Mouse (Mus musculus): ENCODE measurements around the gene Hoxd8. TPM values are rescaled to one million over a fixed set of nuclear protein-coding genes. Genes with fewer than 3 reads are reported as not detected.

The Hoxd8 gene
- polyA plus RNA-seq, 1 experiment from 2014 or later, result 0.61 TPM

DNA sequence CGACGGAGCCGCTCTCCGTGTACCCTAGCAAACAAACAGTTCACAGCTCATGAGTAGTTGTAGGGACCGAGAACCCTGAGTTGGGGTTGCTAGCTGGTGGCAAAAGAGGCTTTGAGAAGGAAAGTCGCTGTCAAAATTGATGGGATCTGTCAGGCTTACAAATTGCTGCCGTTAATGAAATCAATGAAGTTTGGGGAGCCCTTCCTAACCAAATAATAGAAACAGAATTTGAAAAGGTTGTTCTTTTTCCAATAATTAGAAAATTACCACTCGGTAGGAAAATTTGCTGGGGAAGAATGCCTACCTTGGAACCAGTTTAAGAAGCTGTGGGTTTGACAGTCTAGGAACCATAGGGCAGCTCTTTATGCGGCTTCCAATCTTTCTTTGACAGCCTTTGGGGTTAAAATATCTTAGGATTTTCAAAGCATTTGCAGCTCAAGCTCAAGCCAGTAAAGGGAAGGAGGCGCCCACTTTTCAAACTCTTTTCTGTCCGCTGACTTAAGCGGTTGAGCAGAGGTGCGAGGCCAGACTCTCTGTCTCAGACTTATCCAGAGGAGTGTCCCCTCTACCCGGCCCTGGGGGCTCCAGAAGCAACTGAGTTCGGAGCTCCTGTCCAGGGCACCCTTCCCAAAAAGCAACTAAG, 46.3 kb upstream of the Hoxd8 start:
- H3K9ac ChIP-seq (ENCODE audit: low read length), result no peak overlapping the region
- H3K27me3 ChIP-seq (ENCODE audit: control insufficient read depth, insufficient read depth, low read length), result peaks cover 92% of the 10 kb centered on the region
- H3K4me3 ChIP-seq (ENCODE audit: control insufficient read depth in 1 of 2, insufficient read depth in 1 of 2, low read depth in 1 of 2, low read length in 2 of 2), result no peak overlapping the region
- ATAC-seq (ENCODE audit: insufficient number of reproducible peaks, insufficient read depth, low FRiP score, low read depth), result no peak
- H3K4me2 ChIP-seq (ENCODE audit: low read length), result peak overlapping the region; percentile 27
- no peaks in the 10 kb centered on the region for H3K36me3 ChIP-seq (ENCODE audit: control insufficient read depth, insufficient read depth, low read length)
- H3K9me3 ChIP-seq (ENCODE audit: control insufficient read depth, low read length), result no peaks in the 10 kb centered on the region
- H3K27ac ChIP-seq (replicated peaks in 1 of 2; ENCODE audit: control insufficient read depth in 1 of 2, insufficient read depth in 1 of 2, low read depth in 2 of 2, low read length in 2 of 2), result no peak overlapping the region
- WGBS, result under 1% methylated on average over 15 of the region's 15 CpGs
- peaks cover 0 to 10% of the 10 kb centered on the region in 2 experiments; a peak in 1 of 4 replicates for H3K4me1 ChIP-seq (ENCODE audit: control insufficient read depth in 2 of 2, insufficient read depth in 2 of 2, low read length in 2 of 2)

DNA sequence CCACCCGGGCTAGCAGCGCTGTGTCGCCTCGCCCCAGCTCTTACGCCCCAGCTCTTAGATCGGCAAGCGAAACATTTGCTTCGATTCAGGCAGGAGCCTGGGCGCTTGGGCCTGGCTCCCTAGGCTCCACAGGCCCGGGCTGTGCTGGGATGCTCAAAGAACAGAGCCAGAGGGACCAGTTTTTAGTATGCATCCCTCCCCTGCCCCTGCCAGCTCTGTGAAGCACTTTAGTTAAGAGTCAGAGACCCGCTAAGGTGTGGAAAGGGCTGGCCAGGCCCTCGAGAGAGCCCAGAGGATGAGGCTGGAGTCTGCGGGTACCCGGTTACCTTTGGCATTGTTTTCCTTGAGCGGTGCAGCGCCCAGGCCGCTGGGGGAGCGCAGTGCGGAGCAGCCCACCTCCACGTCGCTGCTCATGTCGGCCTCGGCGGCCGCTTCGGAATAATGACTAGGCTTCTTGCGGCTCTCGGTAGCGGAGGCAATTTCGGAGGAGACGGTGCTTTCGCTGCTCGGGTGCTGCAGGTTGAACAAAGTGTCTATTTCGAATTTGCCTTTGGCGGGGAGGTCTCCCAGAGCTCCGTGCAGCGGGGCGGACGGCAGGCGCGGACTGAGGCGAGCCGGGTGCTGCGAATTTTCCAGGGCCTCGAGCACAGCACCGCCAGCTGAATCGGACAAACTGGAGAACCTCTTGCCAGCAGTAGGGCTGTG, 45.6 kb upstream of the Hoxd8 start:
- H3K9ac ChIP-seq (ENCODE audit: low read length), result no peak overlapping the region

DNA sequence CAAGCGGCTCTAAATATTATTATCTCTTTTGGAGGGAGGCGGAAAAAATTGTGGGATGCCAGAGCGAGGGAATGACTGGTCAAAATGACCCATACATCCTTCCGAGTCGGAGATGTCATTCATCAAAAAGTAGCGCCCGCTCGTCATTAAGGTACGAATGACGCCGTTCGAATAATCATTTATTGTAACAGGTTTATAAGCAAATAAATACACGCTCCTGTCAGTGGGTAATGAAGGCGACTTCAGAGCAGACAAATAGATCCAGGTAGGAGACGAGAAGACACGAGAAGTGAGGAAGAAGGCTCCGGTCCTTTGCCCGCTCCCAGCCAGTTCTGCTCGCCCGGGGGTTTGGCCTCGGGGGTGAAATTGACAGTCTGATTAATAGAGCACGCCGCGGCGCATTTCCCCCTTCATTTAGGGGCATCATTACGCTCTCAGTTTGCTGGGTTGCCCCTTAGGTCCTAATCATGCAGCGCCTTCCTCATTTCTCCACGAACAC, 44.9 kb upstream of the Hoxd8 start, which contains the start of gene Evx2:
Gene Evx2, minus strand, starts transcription at position 51 of the 499 bp plus-strand sequence.
- no peak within 1 kb of the TSS for H3K4me2 ChIP-seq (ENCODE audit: low read length)
- H3K27me3 ChIP-seq (ENCODE audit: control insufficient read depth, insufficient read depth, low read length), result peaks cover 96% of the 10 kb centered on the region
- no peak for ATAC-seq (ENCODE audit: insufficient number of reproducible peaks, insufficient read depth, low FRiP score, low read depth)
- H3K9me3 ChIP-seq (ENCODE audit: control insufficient read depth, low read length), result no peaks in the 10 kb centered on the region
- H3K36me3 ChIP-seq (ENCODE audit: control insufficient read depth, insufficient read depth, low read length), result no peaks in the 10 kb centered on the region
- no peak within 1 kb of the TSS; a peak in 1 of 4 replicates for H3K4me3 ChIP-seq (ENCODE audit: control insufficient read depth in 1 of 2, insufficient read depth in 1 of 2, low read depth in 1 of 2, low read length in 2 of 2)
- H3K9ac ChIP-seq (ENCODE audit: low read length), result no peak within 1 kb of the TSS
- WGBS, result 3% methylated on average over 28 of the region's 28 CpGs
- no peak within 1 kb of the TSS for H3K27ac ChIP-seq (replicated peaks in 1 of 2; ENCODE audit: control insufficient read depth in 1 of 2, insufficient read depth in 1 of 2, low read depth in 2 of 2, low read length in 2 of 2)
- H3K4me1 ChIP-seq (ENCODE audit: control insufficient read depth in 2 of 2, insufficient read depth in 2 of 2, low read length in 2 of 2), result peaks cover 0 to 10% of the 10 kb centered on the region in 2 experiments; a peak in 1 of 4 replicates

More for the DNA sequence above, 45.6 kb upstream of the Hoxd8 start:
- H3K27ac ChIP-seq (replicated peaks in 1 of 2; ENCODE audit: control insufficient read depth in 1 of 2, insufficient read depth in 1 of 2, low read depth in 2 of 2, low read length in 2 of 2), result no peak overlapping the region
- H3K27me3 ChIP-seq (ENCODE audit: control insufficient read depth, insufficient read depth, low read length), result peaks cover 96% of the 10 kb centered on the region
- no peaks in the 10 kb centered on the region for H3K36me3 ChIP-seq (ENCODE audit: control insufficient read depth, insufficient read depth, low read length)
- H3K4me2 ChIP-seq (ENCODE audit: low read length), result no peak overlapping the region
- no peaks in the 10 kb centered on the region for H3K9me3 ChIP-seq (ENCODE audit: control insufficient read depth, low read length)
- peaks cover 0 to 10% of the 10 kb centered on the region in 2 experiments; a peak in 1 of 4 replicates for H3K4me1 ChIP-seq (ENCODE audit: control insufficient read depth in 2 of 2, insufficient read depth in 2 of 2, low read length in 2 of 2)
- whole genome bisulfite sequencing, result under 1% methylated on average over 47 of the region's 47 CpGs
- H3K4me3 ChIP-seq (ENCODE audit: control insufficient read depth in 1 of 2, insufficient read depth in 1 of 2, low read depth in 1 of 2, low read length in 2 of 2), result no peak overlapping the region; a peak in 1 of 4 replicates
- no peak for ATAC-seq (ENCODE audit: insufficient number of reproducible peaks, insufficient read depth, low FRiP score, low read depth)

DNA sequence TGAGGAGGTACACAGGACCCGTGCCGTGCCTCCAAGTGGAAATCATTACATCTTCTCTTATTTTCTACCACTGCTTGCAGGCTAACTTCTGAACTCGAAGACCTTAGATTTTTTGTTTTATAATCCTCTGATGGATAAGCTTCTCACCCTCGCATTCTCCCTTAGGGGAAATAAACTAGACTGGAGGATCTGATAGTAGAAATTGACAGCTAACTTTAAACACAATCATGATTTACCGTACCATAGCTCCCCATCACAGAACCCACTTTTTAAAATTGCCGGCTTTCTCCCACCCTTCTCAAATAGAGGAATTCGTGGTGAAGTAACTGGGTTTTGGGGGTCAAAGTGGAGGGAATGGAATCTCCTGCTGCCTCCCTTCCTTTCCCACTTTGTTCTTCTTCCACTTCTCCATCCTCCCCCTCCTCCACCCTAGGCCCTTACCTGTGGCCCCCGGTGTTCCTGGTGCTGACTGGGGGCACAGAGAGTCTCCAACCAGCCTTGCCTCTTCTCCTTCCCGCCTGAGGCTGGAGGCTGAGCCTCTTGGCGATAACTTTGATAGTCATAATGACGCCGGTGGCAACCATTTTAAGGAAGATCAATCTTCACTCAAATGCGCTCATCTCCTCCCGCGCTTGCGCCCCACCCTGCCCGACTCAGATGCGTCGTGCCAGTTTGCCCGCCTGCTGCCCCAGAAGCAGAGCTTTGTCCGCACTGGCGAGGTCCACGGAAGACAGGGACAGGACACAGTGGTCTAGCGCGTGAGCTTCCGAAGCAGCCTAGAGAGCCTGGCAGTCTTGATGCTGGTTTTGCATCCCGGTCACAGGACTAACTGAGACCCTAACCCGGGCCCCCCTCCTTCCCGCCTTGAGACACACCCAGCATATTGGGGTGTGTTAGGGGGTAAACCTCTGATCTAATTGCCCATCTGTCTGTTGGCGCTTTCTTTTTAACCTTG, 43.7 kb upstream of the Hoxd8 start:
- Histone ChIP-seq H3K4me3 (ENCODE audit: control insufficient read depth in 1 of 2, insufficient read depth in 1 of 2, low read depth in 1 of 2, low read length in 2 of 2) (no peak overlapping the region; a peak in 1 of 4 replicates), H3K9me3 (ENCODE audit: control insufficient read depth, low read length) (no peaks in the 10 kb centered on the region), H3K4me2 (ENCODE audit: low read length) (no peak overlapping the region), H3K36me3 (ENCODE audit: control insufficient read depth, insufficient read depth, low read length) (no peaks in the 10 kb centered on the region), H3K9ac (ENCODE audit: low read length) (no peak overlapping the region), H3K4me1 (ENCODE audit: control insufficient read depth in 2 of 2, insufficient read depth in 2 of 2, low read length in 2 of 2) (peaks cover 0 to 7% of the 10 kb centered on the region in 2 experiments; a peak in 1 of 4 replicates), H3K27ac (replicated peaks in 1 of 2; ENCODE audit: control insufficient read depth in 1 of 2, insufficient read depth in 1 of 2, low read depth in 2 of 2, low read length in 2 of 2) (no peak overlapping the region), H3K27me3 (ENCODE audit: control insufficient read depth, insufficient read depth, low read length) (peaks cover 95% of the 10 kb centered on the region)
- ATAC-seq (ENCODE audit: insufficient number of reproducible peaks, insufficient read depth, low FRiP score, low read depth), result no peak
- 3% methylated on average over 30 of the region's 30 CpGs for WGBS

DNA sequence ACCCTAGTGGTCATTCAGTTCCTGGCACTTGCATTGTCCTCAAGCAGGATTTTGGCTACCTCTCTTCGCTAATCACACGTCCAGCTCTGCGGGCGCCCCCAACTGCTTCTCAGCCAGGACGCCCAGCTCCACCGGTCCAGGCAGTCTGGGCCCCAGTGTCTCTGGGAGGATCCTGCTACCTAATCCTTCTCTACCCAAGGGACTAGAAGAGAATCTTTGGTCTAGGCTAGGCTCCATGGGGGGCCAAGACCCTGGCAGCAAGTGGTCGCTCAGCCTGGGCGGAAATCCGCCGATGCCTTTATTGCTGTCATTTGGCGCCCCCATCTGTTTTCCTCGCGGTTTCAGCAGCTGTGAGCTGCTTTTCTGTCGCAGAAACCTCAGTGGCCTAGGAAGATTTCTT, 42.7 kb upstream of the Hoxd8 start:
- Histone ChIP-seq H3K27me3 (ENCODE audit: control insufficient read depth, insufficient read depth, low read length) (peaks cover 95% of the 10 kb centered on the region), H3K4me1 (ENCODE audit: control insufficient read depth in 2 of 2, insufficient read depth in 2 of 2, low read length in 2 of 2) (peaks cover 0 to 4% of the 10 kb centered on the region in 2 experiments; a peak in 1 of 4 replicates), H3K4me2 (ENCODE audit: low read length) (peak overlapping the region; percentile 49), H3K9me3 (ENCODE audit: control insufficient read depth, low read length) (no peaks in the 10 kb centered on the region), H3K4me3 (ENCODE audit: control insufficient read depth in 1 of 2, insufficient read depth in 1 of 2, low read depth in 1 of 2, low read length in 2 of 2) (peak overlapping the region; percentile 18 to 29; a peak in 3 of 4 replicates), H3K27ac (replicated peaks in 1 of 2; ENCODE audit: control insufficient read depth in 1 of 2, insufficient read depth in 1 of 2, low read depth in 2 of 2, low read length in 2 of 2) (no peak overlapping the region), H3K9ac (ENCODE audit: low read length) (no peak overlapping the region), H3K36me3 (ENCODE audit: control insufficient read depth, insufficient read depth, low read length) (no peaks in the 10 kb centered on the region)
- no peak for ATAC-seq (ENCODE audit: insufficient number of reproducible peaks, insufficient read depth, low FRiP score, low read depth)
- 2% methylated on average over 14 of the region's 14 CpGs for WGBS

DNA sequence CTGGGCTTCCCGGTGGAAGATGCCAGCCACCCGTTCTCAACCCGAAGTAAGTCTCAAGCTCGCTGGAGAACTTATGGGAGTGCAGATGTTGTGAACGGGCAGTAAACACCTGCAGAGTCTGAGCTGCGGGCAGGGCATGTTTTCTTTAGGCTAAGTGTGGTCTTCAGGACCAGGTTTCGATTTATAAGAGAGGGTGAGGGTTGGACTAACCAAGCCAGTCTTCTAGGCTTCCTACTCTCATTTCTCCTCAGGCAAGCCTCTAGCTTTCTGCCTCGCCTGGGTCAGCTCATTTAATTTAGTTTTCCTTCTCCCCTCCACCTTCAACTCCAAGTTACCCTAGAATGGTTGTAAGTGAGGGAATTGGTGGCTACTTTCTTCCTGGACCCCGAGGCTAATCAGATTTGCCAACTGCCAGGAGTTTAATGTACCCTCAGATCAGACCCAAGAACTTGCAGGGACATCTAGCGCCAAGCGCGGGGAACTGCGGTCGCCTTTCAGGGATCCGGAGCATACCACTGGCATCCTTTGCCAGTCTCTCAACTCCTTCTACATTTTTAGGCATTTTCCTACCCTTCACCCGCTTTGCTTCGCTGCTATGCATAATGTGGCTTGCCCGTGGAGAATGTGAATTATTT, 41.0 kb upstream of the Hoxd8 start:
- H3K9ac ChIP-seq (ENCODE audit: low read length), result no peak overlapping the region

More for the DNA sequence above, 41.0 kb upstream of the Hoxd8 start:
- Histone ChIP-seq H3K27me3 (ENCODE audit: control insufficient read depth, insufficient read depth, low read length) (peaks cover 98% of the 10 kb centered on the region), H3K27ac (replicated peaks in 1 of 2; ENCODE audit: control insufficient read depth in 1 of 2, insufficient read depth in 1 of 2, low read depth in 2 of 2, low read length in 2 of 2) (no peak overlapping the region), H3K4me3 (ENCODE audit: control insufficient read depth in 1 of 2, insufficient read depth in 1 of 2, low read depth in 1 of 2, low read length in 2 of 2) (no peak overlapping the region), H3K4me2 (ENCODE audit: low read length) (no peak overlapping the region), H3K9me3 (ENCODE audit: control insufficient read depth, low read length) (no peaks in the 10 kb centered on the region), H3K4me1 (ENCODE audit: control insufficient read depth in 2 of 2, insufficient read depth in 2 of 2, low read length in 2 of 2) (peaks cover 0 to 11% of the 10 kb centered on the region in 2 experiments; a peak in 3 of 4 replicates), H3K36me3 (ENCODE audit: control insufficient read depth, insufficient read depth, low read length) (no peaks in the 10 kb centered on the region)
- 3% methylated on average over 18 of the region's 18 CpGs for WGBS
- no peak for ATAC-seq (ENCODE audit: insufficient number of reproducible peaks, insufficient read depth, low FRiP score, low read depth)
